Mouse (Mus musculus): ENCODE measurements around the gene Acads.

GRCm38 (mm10) chr5:115081636-115082035, 37.5 kb downstream of the Acads start:
- TF ChIP-seq POLR2A (IDR thresholded peaks at IDR 0.05; ENCODE audit: borderline replicate concordance, extremely low read depth, insufficient read depth, insufficient read length, poor library complexity, severe bottlenecking) (no peak), CTCF (IDR thresholded peaks at IDR 0.05; ENCODE audit: borderline replicate concordance, extremely low read depth, insufficient read depth, insufficient read length) (no peak)
